Mouse (Mus musculus): ENCODE results near the gene Clmp. TPM values are rescaled to one million over a fixed set of nuclear protein-coding genes. Genes with fewer than 3 reads are reported as not detected.
"Not testable (repeated sequence)": the region's sequence is repeated elsewhere in the genome, so short reads cannot be mapped to it uniquely, and the experiment has no call there.

Gene Clmp
- total RNA-seq, 2 experiments from 2014 or later = 116 to 135 TPM

GRCm38 (mm10) chr9:40798247-40798960, 112.6 kb downstream of the Clmp start:
- intact Hi-C loops (cut with DNase I) = no loop called here
- no peak for DNase-seq

- no peak for DNase-seq
- intact Hi-C loops (cut with DNase I) = no loop called here
These were observed 113.3 kb downstream of the Clmp start for GRCm38 (mm10) chr9:40799112-40799511.

GRCm38 (mm10) chr9:40799837-40800501, 114.2 kb downstream of the Clmp start:
- intact Hi-C loops (cut with DNase I) = loop anchor here (5.0 kb wide), 1 partner anchor 43 kb away; no protein-coding TSS in a partner anchor
- DNase-seq = peak; percentile 79

- intact Hi-C loops (cut with DNase I) = loop anchor here (5.0 kb wide), 1 partner anchor 44 kb away; no protein-coding TSS in a partner anchor
- DNase-seq = peak; percentile 100
These were observed 115.2 kb downstream of the Clmp start, which contains the start of gene Hspa8 for GRCm38 (mm10) chr9:40800675-40801612. Gene Hspa8 (plus strand): TSS chr9:40800984.

GRCm38 (mm10) chr9:40801614-40802532, 116.1 kb downstream of the Clmp start:
- intact Hi-C loops (cut with DNase I) = loop anchor here (5.0 kb wide), 1 partner anchor 45 kb away; no protein-coding TSS in a partner anchor
- peak; percentile 71 for DNase-seq

- DNase-seq = not testable (repeated sequence)
- intact Hi-C loops (cut with DNase I) = loop anchor here (5.0 kb wide), 1 partner anchor 45 kb away; no protein-coding TSS in a partner anchor
These were observed 116.7 kb downstream of the Clmp start for GRCm38 (mm10) chr9:40802533-40802875.

GRCm38 (mm10) chr9:40804576-40804975, 118.8 kb downstream of the Clmp start:
- DNase-seq = not testable (repeated sequence)
- intact Hi-C loops (cut with DNase I) = loop anchor here (5.0 kb wide), 1 partner anchor 47 kb away; no protein-coding TSS in a partner anchor

- intact Hi-C loops (cut with DNase I) = no loop called here
- peak; percentile 80 for DNase-seq
These were observed 119.5 kb downstream of the Clmp start for GRCm38 (mm10) chr9:40805263-40805662.

- peak; percentile 50 for DNase-seq
- intact Hi-C loops (cut with DNase I) = no loop called here
These were observed 120.9 kb downstream of the Clmp start for GRCm38 (mm10) chr9:40806440-40807288.

GRCm38 (mm10) chr9:40807289-40807920, 121.6 kb downstream of the Clmp start:
- intact Hi-C loops (cut with DNase I) = no loop called here
- no peak for DNase-seq

GRCm38 (mm10) chr9:40808061-40808906, 122.5 kb downstream of the Clmp start:
- intact Hi-C loops (cut with DNase I) = no loop called here
- DNase-seq = no peak

- no peak for DNase-seq
- intact Hi-C loops (cut with DNase I) = no loop called here
These were observed 123.1 kb downstream of the Clmp start for GRCm38 (mm10) chr9:40808907-40809280.

GRCm38 (mm10) chr9:40811860-40812259, 126.1 kb downstream of the Clmp start:
- DNase-seq = peak; percentile 52
- intact Hi-C loops (cut with DNase I) = no loop called here

- intact Hi-C loops (cut with DNase I) = no loop called here
- DNase-seq = no peak
These were observed 128.3 kb downstream of the Clmp start for GRCm38 (mm10) chr9:40814060-40814459.

GRCm38 (mm10) chr9:40817325-40818028, 131.7 kb downstream of the Clmp start:
- no peak for DNase-seq
- intact Hi-C loops (cut with DNase I) = no loop called here

- no peak for DNase-seq
- intact Hi-C loops (cut with DNase I) = no loop called here
These were observed 139.8 kb downstream of the Clmp start for GRCm38 (mm10) chr9:40825601-40826000.

GRCm38 (mm10) chr9:40827366-40827765, 141.6 kb downstream of the Clmp start:
- DNase-seq = no peak
- intact Hi-C loops (cut with DNase I) = no loop called here

Measured in left cerebral cortex, postnatal 4 days (tissue).